Mouse (Mus musculus): ENCODE measurements around the gene Slc35f1.

Gene Slc35f1

GRCm38 (mm10) chr10:52690334-52690991 is at the start of gene Slc35f1:
Gene Slc35f1 (plus strand): TSS chr10:52690533.
- peak; percentile 34 to 66 for DNase-seq

- DNase-seq = no peak
Measured at GRCm38 (mm10) chr10:52671234-52671633, 19.1 kb upstream of the Slc35f1 start.

GRCm38 (mm10) chr10:52690992-52691731 is 829 bp downstream of the Slc35f1 start:
- peak; percentile 5 to 28 for DNase-seq

GRCm38 (mm10) chr10:52703688-52704087 is 13.4 kb downstream of the Slc35f1 start:
- DNase-seq = no peak

GRCm38 (mm10) chr10:52704101-52705051 is 14.0 kb downstream of the Slc35f1 start:
- DNase-seq = peak in 1 of 2 experiments; percentile 9

GRCm38 (mm10) chr10:52709482-52709881 is 19.1 kb downstream of the Slc35f1 start:
- DNase-seq = no peak

GRCm38 (mm10) chr10:52712166-52712565 is 21.8 kb downstream of the Slc35f1 start:
- DNase-seq = no peak

GRCm38 (mm10) chr10:52714557-52714956 is 24.2 kb downstream of the Slc35f1 start:
- no peak for DNase-seq

GRCm38 (mm10) chr10:52715146-52715545 is 24.8 kb downstream of the Slc35f1 start:
- DNase-seq = no peak

GRCm38 (mm10) chr10:52718199-52718917 is 28.0 kb downstream of the Slc35f1 start:
- no peak for DNase-seq

GRCm38 (mm10) chr10:52726674-52727073 is 36.3 kb downstream of the Slc35f1 start:
- no peak for DNase-seq

- peak; percentile 42 to 48 for DNase-seq
Measured at GRCm38 (mm10) chr10:52742671-52743379, 52.5 kb downstream of the Slc35f1 start.

GRCm38 (mm10) chr10:52743831-52744230 is 53.5 kb downstream of the Slc35f1 start:
- DNase-seq = no peak

GRCm38 (mm10) chr10:52748028-52748597 is 57.8 kb downstream of the Slc35f1 start:
- no peak for DNase-seq

GRCm38 (mm10) chr10:52755949-52756679 is 65.8 kb downstream of the Slc35f1 start:
- no peak for DNase-seq

- DNase-seq = no peak
Measured at GRCm38 (mm10) chr10:52757496-52758260, 67.3 kb downstream of the Slc35f1 start.

GRCm38 (mm10) chr10:52758589-52758988 is 68.3 kb downstream of the Slc35f1 start:
- no peak for DNase-seq

GRCm38 (mm10) chr10:52760527-52760926 is 70.2 kb downstream of the Slc35f1 start:
- DNase-seq = no peak

GRCm38 (mm10) chr10:52779926-52780485 is 89.7 kb downstream of the Slc35f1 start:
- peak in 1 of 2 experiments; percentile 5 for DNase-seq
